In genomic region chr4:134981959-134982431, GRCm38 (mm10) we compare ENCODE assay signal across 13 mouse cellular contexts. TPM values are rescaled to one million over a fixed set of nuclear protein-coding genes. Genes with fewer than 3 reads are reported as not detected.
DNase-seq lines count a peak whose midpoint lies in the region; ATAC-seq and TF ChIP-seq lines count a peak whose summit lies in the region.
"Had no signal": no experiment of that assay in that cellular context is flagged by ENCODE, and none has a peak within 500 bp of the region (broad histone marks: within the 10 kb centered on the region; RNA-seq: fewer than 3 reads in every experiment).

No protein-coding gene starts in this region.

- no peak overlapping the region for H3K9ac ChIP-seq in heart, embryonic 14.5 days (ENCODE audit: low read length)
- H3K9ac ChIP-seq in intestine, postnatal 0 days (ENCODE audit: low read depth, low read length), result no peak overlapping the region
- H3K9ac ChIP-seq: forebrain, embryonic 12.5 days had no signal

- no peak overlapping the region for H3K4me3 ChIP-seq in heart, embryonic 14.5 days (ENCODE audit: control insufficient read depth in 1 of 2, insufficient read depth in 1 of 2, low read depth in 1 of 2, low read length in 2 of 2)
- no peak overlapping the region for H3K4me3 ChIP-seq in intestine, postnatal 0 days (ENCODE audit: low read depth, low read length)
- H3K4me3 ChIP-seq in lung, adult 2 months (replicated peaks; ENCODE audit: extremely low read depth, low read depth, low read length), result no peak overlapping the region
- H3K4me3 ChIP-seq: forebrain, embryonic 12.5 days; heart, adult 2 months had no signal

- intact Hi-C loops in heart, postnatal 10 days (cut with DNase I), result no loop called here

- peaks cover 5% of the 10 kb centered on the region in 2 experiments; a peak in 2 of 4 replicates for H3K4me1 ChIP-seq in heart, embryonic 14.5 days (ENCODE audit: control insufficient read depth in 2 of 2, insufficient read depth in 2 of 2, low read length in 2 of 2)
- no peaks in the 10 kb centered on the region for H3K4me1 ChIP-seq in intestine, postnatal 0 days (replicated peaks; ENCODE audit: control insufficient read depth, insufficient read depth, low read length)
- H3K4me1 ChIP-seq in lung, adult 2 months (ENCODE audit: control insufficient read depth, insufficient read depth, low read length), result no peaks in the 10 kb centered on the region

- H3K27me3 ChIP-seq in heart, embryonic 14.5 days (ENCODE audit: control insufficient read depth, insufficient read depth, low read length), result no peaks in the 10 kb centered on the region
- no peaks in the 10 kb centered on the region for H3K27me3 ChIP-seq in intestine, postnatal 0 days (replicated peaks; ENCODE audit: control insufficient read depth, insufficient read depth, low read length)
- H3K27me3 ChIP-seq: forebrain, embryonic 12.5 days had no signal

- no peaks in the 10 kb centered on the region for H3K36me3 ChIP-seq in heart, embryonic 14.5 days (ENCODE audit: control insufficient read depth, insufficient read depth, low read length)
- H3K36me3 ChIP-seq in intestine, postnatal 0 days (ENCODE audit: control insufficient read depth, insufficient read depth), result no peaks in the 10 kb centered on the region
- H3K36me3 ChIP-seq: forebrain, embryonic 12.5 days had no signal

- H3K9me3 ChIP-seq in heart, embryonic 14.5 days (ENCODE audit: control insufficient read depth, low read length), result no peaks in the 10 kb centered on the region
- H3K9me3 ChIP-seq in intestine, postnatal 0 days (ENCODE audit: control insufficient read depth), result no peaks in the 10 kb centered on the region
- H3K9me3 ChIP-seq: forebrain, embryonic 12.5 days had no signal

- no peak for TF ChIP-seq CTCF in intestine, postnatal 0 days (IDR thresholded peaks at IDR 0.05; ENCODE audit: low read depth)
- no peak for TF ChIP-seq CTCF in lung, adult 2 months (IDR thresholded peaks at IDR 0.05; ENCODE audit: insufficient read depth, low read length)

- ATAC-seq in heart, embryonic 14.5 days (ENCODE audit: insufficient number of reproducible peaks, insufficient read depth, low FRiP score, low read depth), result peak; percentile 67; the same call in 1 of the 2 replicates
- peak; percentile 71 for ATAC-seq in intestine, postnatal 0 days
- ATAC-seq: CD4-positive, CD25-positive, alpha-beta regulatory T cell, adult 4 months had no signal

- H3K4me2 ChIP-seq in heart, embryonic 14.5 days (ENCODE audit: low read length), result no peak overlapping the region
- H3K4me2 ChIP-seq in intestine, postnatal 0 days (replicated peaks; ENCODE audit: low read depth), result no peak overlapping the region
- H3K4me2 ChIP-seq: forebrain, embryonic 12.5 days had no signal

- H3K27ac ChIP-seq in heart, embryonic 14.5 days (replicated peaks in 1 of 2; ENCODE audit: control insufficient read depth in 1 of 2, insufficient read depth in 1 of 2, low read depth in 2 of 2, low read length in 2 of 2), result no peak overlapping the region
- H3K27ac ChIP-seq in intestine, postnatal 0 days (ENCODE audit: low read depth, low read length), result no peak overlapping the region
- H3K27ac ChIP-seq: forebrain, embryonic 12.5 days; heart, adult 2 months; kidney, postnatal 0 days had no signal

- DNase-seq in heart, postnatal 10 days, result no peak
- DNase-seq in R1 (ENCODE audit: low read depth, low spot score), result peak; percentile 90
- peak; percentile 76 to 86 for DNase-seq in spleen, postnatal 10 days (ENCODE audit: low spot score in 2 of 2)
- no peak for DNase-seq in lung, adult 2 months
- no peak for DNase-seq in embryo, embryonic 9.5 days (ENCODE audit: extremely low spot score)
- no peak for DNase-seq in urinary bladder, postnatal 14 days (ENCODE audit: low spot score)
- DNase-seq: cerebellum, postnatal 14 days; heart, adult 2 months had no signal

- TF ChIP-seq POLR2A in lung, adult 2 months (IDR thresholded peaks at IDR 0.05; ENCODE audit: borderline replicate concordance, extremely low read depth, low read depth, low read length), result no peak

- WGBS in heart, embryonic 14.5 days, result 22% methylated on average over 7 of the region's 7 CpGs
- WGBS in intestine, postnatal 0 days, result 36% methylated on average over 7 of the region's 7 CpGs
- 46% methylated on average over 7 of the region's 7 CpGs for WGBS in lung, adult 2 months

RNA-seq across cellular contexts. Expression of gene Syf2, which starts 51.3 kb away (rescaled TPM):
- polyA plus RNA-seq in heart, embryonic 14.5 days (2014; fragmentation: Nextera tagmentation; extraction: Ambion mirVana), result 52.2 and 54.9 TPM in 2 replicates
- total RNA-seq in heart, postnatal 10 days (2021), result 10 to 100 TPM; 48.7 TPM
- 76.2 and 88.6 TPM in 2 replicates for polyA plus RNA-seq in intestine, postnatal 0 days (2015; fragmentation: Nextera tagmentation; extraction: Ambion mirVana)
- 25.7 and 43.4 TPM in 2 replicates for polyA plus RNA-seq in lung, adult 2 months (2012; rRNA removed)

RNA-seq across cellular contexts. Expression of gene Rsrp1, which starts 58.6 kb away (rescaled TPM):
- 341 TPM in 2 replicates for polyA plus RNA-seq in heart, embryonic 14.5 days (2014; fragmentation: Nextera tagmentation; extraction: Ambion mirVana)
- total RNA-seq in heart, postnatal 10 days (2021), result 100 to 1,000 TPM; 146 to 154 TPM
- polyA plus RNA-seq in intestine, postnatal 0 days (2015; fragmentation: Nextera tagmentation; extraction: Ambion mirVana), result 252 and 263 TPM in 2 replicates
- polyA plus RNA-seq in lung, adult 2 months (2012; rRNA removed), result 533 and 883 TPM in 2 replicates

Comparison
In these comparisons a context has a peak if more than half of its experiments do, and no peak if none do; other contexts are left out.
1. DNase-seq: peak in R1 (single experiment) and spleen, postnatal 10 days (2 of 2); none in heart, postnatal 10 days (0 of 2), lung, adult 2 months (single experiment), embryo, embryonic 9.5 days (single experiment) and urinary bladder, postnatal 14 days (single experiment).